Comparison of ENCODE assay signal across 8 mouse cellular contexts in genomic region chr1:159390049-159390448, GRCm38 (mm10).
DNase-seq lines count a peak whose midpoint lies in the region; ATAC-seq and TF ChIP-seq lines count a peak whose summit lies in the region.

No protein-coding gene starts in this region.

- CTCF ChIA-PET in Patski (lab: Charles Lee) = no interaction called here

- WGBS in liver, embryonic 14.5 days (ENCODE audit: insufficient replicate concordance) = 15% methylated on average over 14 of the region's 14 CpGs

- H3K27ac ChIP-seq in liver, embryonic 14.5 days = no peak overlapping the region

- H3K9ac ChIP-seq in liver, embryonic 14.5 days (replicated peaks) = no peak overlapping the region

- TF ChIP-seq CTCF in Patski (IDR thresholded peaks at IDR 0.05) = peak; percentile 65
- TF ChIP-seq CTCF in liver, embryonic 14.5 days (IDR thresholded peaks at IDR 0.05; ENCODE audit: low read depth) = peak; percentile 87

- ATAC-seq in Patski = no peak
- no peak for ATAC-seq in liver, embryonic 14.5 days (ENCODE audit: insufficient read depth)

- H3K9me3 ChIP-seq in liver, embryonic 14.5 days (ENCODE audit: control insufficient read depth, low read length) = no peaks in the 10 kb centered on the region

- H3K27me3 ChIP-seq in Patski = peaks cover 1% of the 10 kb centered on the region
- no peaks in the 10 kb centered on the region for H3K27me3 ChIP-seq in liver, embryonic 14.5 days (ENCODE audit: control insufficient read depth, insufficient read depth, low read length)

- no peaks in the 10 kb centered on the region for H3K36me3 ChIP-seq in liver, embryonic 14.5 days (replicated peaks; ENCODE audit: control insufficient read depth, insufficient read depth, low read depth)

- POLR2A ChIA-PET in Patski (lab: Charles Lee) = no interaction called here

- in situ Hi-C loops in Patski (cut with MboI; ENCODE audit: low pct_unique_long_range_greater_than_20kb) = loop anchor here (10.0 kb wide), 2 partner anchors 395 to 695 kb away; no protein-coding TSS in a partner anchor

- no peak for TF ChIP-seq EP300 in liver, embryonic 14.5 days (IDR thresholded peaks at IDR 0.05; ENCODE audit: low read depth)

- H3K4me3 ChIP-seq in liver, embryonic 14.5 days (ENCODE audit: insufficient read depth in 1 of 2, low read depth in 2 of 2, low read length in 2 of 2) = no peak overlapping the region

- no peaks in the 10 kb centered on the region for H3K4me1 ChIP-seq in liver, embryonic 14.5 days (replicated peaks; ENCODE audit: control insufficient read depth in 2 of 2, insufficient read depth in 2 of 2, low read length in 1 of 2)

- no peak overlapping the region for H3K4me2 ChIP-seq in liver, embryonic 14.5 days (ENCODE audit: low read depth)

- DNase-seq in A20 (ENCODE audit: low read depth, low spot score) (peak; percentile 65), Patski (ENCODE audit: low read depth, low spot score) (no peak)
- peak; percentile 83 to 85 for DNase-seq in cerebellum, postnatal 10 days
- peak; percentile 52 to 56 for DNase-seq in gastrocnemius, adult 8-10 months (ENCODE audit: low spot score in 2 of 2)
- DNase-seq in kidney, postnatal 25 days = peak; percentile 62 to 75
- DNase-seq in liver, embryonic 14.5 days (ENCODE audit: low read depth in 3 of 3, low spot score in 3 of 3) = peak in 1 of 3 experiments; percentile 7
- DNase-seq in retina, embryonic 14.5 days (ENCODE audit: low spot score) = peak; percentile 85
- peak; percentile 79 for DNase-seq in thymus, postnatal 25 days
